Mouse (Mus musculus) heart, embryonic 10.5 days (tissue): Measurements from ENCODE around the gene Rab31. TPM values are rescaled to one million over a fixed set of nuclear protein-coding genes. Genes with fewer than 3 reads are reported as not detected.

Source experiments
- DNase-seq: peaks from one replicate; pipeline ENCODE4 v3.0.0-alpha.2; 2017; ENCODE audit warnings: low spot score
- H3K27ac ChIP-seq: fragments of 300-500 bp; sonication (generic); 2 replicates; pipeline ENCODE4 v1.5.1; 2016; ENCODE audit warnings: mild to moderate bottlenecking
- H3K27me3 ChIP-seq: fragments of 300-500 bp; sonication (generic); 2 replicates; pipeline ENCODE4 v1.6.1; 2016; ENCODE audit warnings: mild to moderate bottlenecking; ENCODE audit not compliant: poor library complexity, insufficient read depth, severe bottlenecking
- H3K36me3 ChIP-seq: fragments of 300-500 bp; sonication (generic); 2 replicates; pipeline ENCODE4 v1.6.1; 2016; ENCODE audit warnings: mild to moderate bottlenecking, moderate library complexity
- H3K4me1 ChIP-seq: fragments of 300-500 bp; sonication (generic); 2 replicates; pipeline ENCODE4 v1.6.1; 2016; ENCODE audit warnings: mild to moderate bottlenecking
- H3K4me3 ChIP-seq: fragments of 300-500 bp; sonication (generic); 2 replicates; pipeline ENCODE4 v1.5.1; 2016; ENCODE audit warnings: mild to moderate bottlenecking, moderate library complexity
- H3K9me3 ChIP-seq: fragments of 300-500 bp; sonication (generic); 2 replicates; pipeline ENCODE4 v1.6.1; 2016; ENCODE audit warnings: mild to moderate bottlenecking, moderate library complexity
- WGBS: fragments of 180-500 bp; shearing (Covaris S2); methylation state at CpG from one replicate; pipeline ENCODE4 v1.1.7; 2016; 5-methylcytosine and 5-hydroxymethylcytosine counted together
- polyA plus RNA-seq: library from polyadenylated mRNA; unstranded; fragments of >200 nt; fragmentation: Nextera tagmentation; extraction: Ambion mirVana; gene quantifications from 2 replicates; pipeline ENCODE4 v1.2.1, GENCODE M21; 2016

Gene Rab31
- polyA plus RNA-seq = 35.7 and 42.2 TPM in 2 replicates

- peaks cover 4% of the 10 kb centered on the region; the same call in 1 of the 2 replicates for H3K27me3 ChIP-seq
- peaks cover 49% of the 10 kb centered on the region for H3K4me1 ChIP-seq
- DNase-seq = peak; percentile 87
- H3K4me3 ChIP-seq = peak within 1 kb of the TSS; percentile 87
- H3K27ac ChIP-seq = peak within 1 kb of the TSS; percentile 90
- H3K9me3 ChIP-seq = no peaks in the 10 kb centered on the region
- H3K36me3 ChIP-seq = no peaks in the 10 kb centered on the region
- under 1% methylated on average over 75 of the region's 75 CpGs for WGBS
Measured at GRCm38 (mm10) chr17:65771951-65772934, at the start of gene Rab31. Gene Rab31 (minus strand): TSS chr17:65772752.

- H3K27ac ChIP-seq = no peak overlapping the region
- 56% methylated on average over 5 of the region's 5 CpGs for WGBS
- no peak for DNase-seq
- H3K27me3 ChIP-seq = no peaks in the 10 kb centered on the region
- no peak overlapping the region for H3K4me3 ChIP-seq
- H3K36me3 ChIP-seq = peaks cover 67% of the 10 kb centered on the region
- H3K9me3 ChIP-seq = no peaks in the 10 kb centered on the region
- H3K4me1 ChIP-seq = peaks cover 20% of the 10 kb centered on the region
Measured at GRCm38 (mm10) chr17:65820197-65820596, 47.6 kb upstream of the Rab31 start.

- Histone ChIP-seq H3K4me3 (no peak overlapping the region), H3K27ac (no peak overlapping the region), H3K27me3 (no peaks in the 10 kb centered on the region), H3K4me1 (peaks cover under 1% of the 10 kb centered on the region), H3K36me3 (peaks cover 83% of the 10 kb centered on the region), H3K9me3 (no peaks in the 10 kb centered on the region)
- DNase-seq = no peak
- 89% methylated on average over 8 of the region's 8 CpGs for WGBS
Measured at GRCm38 (mm10) chr17:65813763-65814162, 41.2 kb upstream of the Rab31 start.

GRCm38 (mm10) chr17:65811032-65811431 is 38.5 kb upstream of the Rab31 start:
- no peaks in the 10 kb centered on the region for H3K27me3 ChIP-seq
- no peak overlapping the region for H3K4me3 ChIP-seq
- DNase-seq = no peak
- WGBS = 87% methylated on average over 5 of the region's 5 CpGs
- no peaks in the 10 kb centered on the region for H3K9me3 ChIP-seq
- H3K27ac ChIP-seq = no peak overlapping the region
- no peaks in the 10 kb centered on the region for H3K4me1 ChIP-seq
- peaks cover 65% of the 10 kb centered on the region for H3K36me3 ChIP-seq

- WGBS = 82% methylated on average over 2 of the region's 2 CpGs
Measured at GRCm38 (mm10) chr17:65806416-65806815, 33.9 kb upstream of the Rab31 start.

GRCm38 (mm10) chr17:65805966-65806365 is 33.4 kb upstream of the Rab31 start:
- H3K4me1 ChIP-seq = peaks cover 6% of the 10 kb centered on the region
- no peaks in the 10 kb centered on the region for H3K27me3 ChIP-seq
- H3K4me3 ChIP-seq = no peak overlapping the region
- no peaks in the 10 kb centered on the region for H3K9me3 ChIP-seq
- H3K27ac ChIP-seq = no peak overlapping the region
- DNase-seq = no peak
- WGBS = 68% methylated on average over 4 of the region's 4 CpGs
- peaks cover 35% of the 10 kb centered on the region for H3K36me3 ChIP-seq

More at GRCm38 (mm10) chr17:65806416-65806815, 33.9 kb upstream of the Rab31 start:
- Histone ChIP-seq H3K27me3 (no peaks in the 10 kb centered on the region), H3K4me1 (peaks cover 6% of the 10 kb centered on the region), H3K4me3 (no peak overlapping the region), H3K27ac (no peak overlapping the region), H3K36me3 (peaks cover 39% of the 10 kb centered on the region), H3K9me3 (no peaks in the 10 kb centered on the region)
- no peak for DNase-seq

- Histone ChIP-seq H3K4me3 (no peak overlapping the region), H3K27ac (no peak overlapping the region), H3K9me3 (no peaks in the 10 kb centered on the region), H3K36me3 (peaks cover 20% of the 10 kb centered on the region), H3K4me1 (peaks cover 15% of the 10 kb centered on the region), H3K27me3 (no peaks in the 10 kb centered on the region)
- no peak for DNase-seq
- 70% methylated on average over 4 of the region's 4 CpGs for WGBS
Measured at GRCm38 (mm10) chr17:65802026-65802425, 29.5 kb upstream of the Rab31 start.

- DNase-seq = no peak
- peaks cover 16% of the 10 kb centered on the region for H3K36me3 ChIP-seq
- H3K4me3 ChIP-seq = no peak overlapping the region
- 96% methylated on average over 6 of the region's 6 CpGs for WGBS
- H3K9me3 ChIP-seq = no peaks in the 10 kb centered on the region
- peaks cover 15% of the 10 kb centered on the region for H3K4me1 ChIP-seq
- no peak overlapping the region for H3K27ac ChIP-seq
- H3K27me3 ChIP-seq = no peaks in the 10 kb centered on the region
Measured at GRCm38 (mm10) chr17:65800451-65800850, 27.9 kb upstream of the Rab31 start.

GRCm38 (mm10) chr17:65799353-65799752 is 26.8 kb upstream of the Rab31 start:
- Histone ChIP-seq H3K36me3 (peaks cover 16% of the 10 kb centered on the region; the same call in 1 of the 2 replicates), H3K4me1 (peaks cover 18% of the 10 kb centered on the region), H3K9me3 (no peaks in the 10 kb centered on the region), H3K27me3 (no peaks in the 10 kb centered on the region), H3K27ac (no peak overlapping the region), H3K4me3 (no peak overlapping the region)
- WGBS = 69% methylated on average over 1 of the region's 1 CpGs
- no peak for DNase-seq

- H3K4me3 ChIP-seq = no peak overlapping the region
- no peaks in the 10 kb centered on the region for H3K27me3 ChIP-seq
- no peak overlapping the region for H3K27ac ChIP-seq
- WGBS = 63% methylated on average over 4 of the region's 4 CpGs
- peaks cover 21% of the 10 kb centered on the region for H3K4me1 ChIP-seq
- no peak for DNase-seq
- peaks cover 12% of the 10 kb centered on the region; the same call in 1 of the 2 replicates for H3K36me3 ChIP-seq
- H3K9me3 ChIP-seq = no peaks in the 10 kb centered on the region
Measured at GRCm38 (mm10) chr17:65798446-65798845, 25.9 kb upstream of the Rab31 start.

- Histone ChIP-seq H3K27ac (no peak overlapping the region), H3K27me3 (no peaks in the 10 kb centered on the region), H3K4me1 (peaks cover 15% of the 10 kb centered on the region), H3K9me3 (no peaks in the 10 kb centered on the region), H3K4me3 (no peak overlapping the region), H3K36me3 (peaks cover 8% of the 10 kb centered on the region; the same call in 1 of the 2 replicates)
- no peak for DNase-seq
- 71% methylated on average over 7 of the region's 7 CpGs for WGBS
Measured at GRCm38 (mm10) chr17:65796056-65796455, 23.5 kb upstream of the Rab31 start.

- 88% methylated on average over 13 of the region's 13 CpGs for WGBS
- no peak for DNase-seq
- Histone ChIP-seq H3K36me3 (peaks cover 8% of the 10 kb centered on the region; the same call in 1 of the 2 replicates), H3K27me3 (no peaks in the 10 kb centered on the region), H3K27ac (no peak overlapping the region), H3K4me3 (no peak overlapping the region), H3K4me1 (peaks cover 8% of the 10 kb centered on the region), H3K9me3 (no peaks in the 10 kb centered on the region)
Measured at GRCm38 (mm10) chr17:65794096-65794850, 21.7 kb upstream of the Rab31 start.
